Mouse (Mus musculus): ENCODE measurements around the gene Nme3. TPM values are rescaled to one million over a fixed set of nuclear protein-coding genes. Genes with fewer than 3 reads are reported as not detected.
A peak's percentile ranks its signal among the peaks of the same experiment; 100 is the strongest.

The Nme3 gene
- polyA plus RNA-seq, 1 experiment, result 31.1 TPM

DNA sequence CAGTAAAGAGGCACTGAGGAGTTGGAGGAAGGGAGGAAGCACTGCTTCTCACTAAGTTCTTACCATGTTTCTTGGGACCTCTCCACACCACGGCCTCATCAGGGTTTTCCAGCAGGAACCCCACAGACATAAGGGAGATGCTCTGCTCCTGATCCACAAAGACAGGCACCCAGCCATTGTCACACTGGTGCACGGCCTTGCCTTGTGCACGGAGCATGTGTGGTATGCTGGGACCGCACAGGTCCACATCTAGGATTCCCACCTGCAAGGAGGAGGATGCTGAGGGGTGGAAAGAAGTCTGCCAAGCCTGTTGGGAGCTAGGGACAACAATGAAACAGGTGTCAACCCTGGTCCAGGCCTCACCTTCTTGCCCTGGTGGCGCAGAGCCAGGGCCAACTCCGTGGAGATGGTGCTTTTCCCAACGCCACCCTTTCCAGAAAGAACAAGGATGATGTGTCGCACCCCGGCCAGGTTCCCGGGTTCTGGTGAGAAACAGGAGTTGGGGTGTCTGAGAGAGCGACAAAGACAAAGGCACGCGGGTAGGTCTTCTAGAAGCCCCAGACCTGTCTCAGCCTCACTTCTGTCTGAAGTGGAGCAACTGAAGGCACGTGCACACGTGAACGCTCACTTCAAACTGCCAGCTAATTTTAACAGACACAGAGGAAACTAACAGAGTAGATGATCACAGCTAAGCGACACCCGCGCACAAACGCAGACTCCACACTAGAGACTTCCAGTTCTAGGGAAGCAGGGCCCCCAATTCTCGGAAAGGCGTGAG lies 10.8 kb upstream of the Nme3 start:
- H3K9ac ChIP-seq (ENCODE audit: low read depth, poor library complexity, severe bottlenecking), result peak overlapping the region; percentile 50
- peak overlapping the region; percentile 99 for H3K4me3 ChIP-seq (ENCODE audit: low read depth, low read length)
- no peaks in the 10 kb centered on the region for H3K9me3 ChIP-seq (replicated peaks; ENCODE audit: control insufficient read depth, insufficient read depth, low read length, poor library complexity, severe bottlenecking)
- H3K4me1 ChIP-seq (ENCODE audit: control insufficient read depth, insufficient read depth, low read length), result no peaks in the 10 kb centered on the region
- H3K27ac ChIP-seq (ENCODE audit: insufficient read depth, low read length), result no peak overlapping the region
- TF ChIP-seq CTCF (IDR thresholded peaks at IDR 0.05; ENCODE audit: low read depth, low read length) (no peak), EP300 (IDR thresholded peaks at IDR 0.05; ENCODE audit: insufficient read depth, low read depth, low read length) (no peak), POLR2A (IDR thresholded peaks at IDR 0.05; ENCODE audit: insufficient read depth, low read length) (no peak)
- H3K36me3 ChIP-seq (ENCODE audit: control insufficient read depth, insufficient read depth, low read length, poor library complexity, severe bottlenecking), result 0 out of 2 replicates have a peak, but pooled peaks cover 3% of the 10 kb centered on the region
- no peaks in the 10 kb centered on the region for H3K27me3 ChIP-seq (ENCODE audit: control insufficient read depth, insufficient read depth, low read length, poor library complexity, severe bottlenecking)

DNA sequence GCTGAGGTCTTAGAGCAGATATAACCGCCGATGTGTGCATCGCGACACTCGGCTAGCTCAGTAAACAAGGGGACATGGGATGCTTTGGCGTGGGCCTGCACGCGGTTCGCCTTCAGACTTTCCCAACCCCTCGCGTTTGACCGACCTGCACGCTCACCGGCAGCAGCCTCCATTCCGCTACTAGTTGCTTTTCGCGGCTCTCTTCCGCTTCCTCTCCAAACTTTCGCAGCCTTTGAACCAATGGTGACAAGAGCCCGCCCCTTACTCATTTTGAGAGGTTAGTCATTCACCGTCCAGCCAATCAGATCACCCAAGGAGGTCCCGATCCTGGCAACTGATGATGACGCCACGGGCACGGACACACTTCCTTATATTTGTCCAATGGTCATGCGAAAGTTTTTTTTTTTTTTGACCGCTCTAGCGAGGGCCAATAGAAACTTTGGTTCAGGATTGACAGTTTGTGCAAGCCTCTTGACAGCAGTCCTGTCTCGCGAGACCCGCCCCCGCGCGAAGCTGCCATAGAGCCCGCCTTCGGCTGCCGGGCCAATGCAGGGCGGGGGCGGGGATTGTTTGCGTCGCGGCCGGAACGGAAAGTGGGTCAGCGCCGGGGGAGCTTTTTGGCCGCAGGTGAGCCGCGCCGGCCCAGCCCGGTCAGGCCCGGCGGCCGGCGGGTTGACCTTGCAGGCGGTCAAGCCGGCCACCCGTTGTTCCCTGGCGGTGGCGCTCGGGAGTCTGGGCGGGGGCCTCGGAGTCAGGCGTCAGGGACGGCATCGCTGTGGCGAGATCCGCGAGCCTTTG lies 10.0 kb upstream of the Nme3 start, which contains the start of the genes Nubp2 and Spsb3:
Gene Nubp2, minus strand, starts transcription at position 216 of the 798 bp plus-strand sequence.
Gene Spsb3, plus strand, starts transcription at position 510 of the 798 bp plus-strand sequence.
- TF ChIP-seq POLR2A (IDR thresholded peaks at IDR 0.05; ENCODE audit: insufficient read depth, low read length) (peak; percentile 65), CTCF (IDR thresholded peaks at IDR 0.05; ENCODE audit: low read depth, low read length) (no peak), EP300 (IDR thresholded peaks at IDR 0.05; ENCODE audit: insufficient read depth, low read depth, low read length) (no peak)
- no peaks in the 10 kb centered on the region for H3K27me3 ChIP-seq (ENCODE audit: control insufficient read depth, insufficient read depth, low read length, poor library complexity, severe bottlenecking)
- peak within 1 kb of the TSS; percentile 99 for H3K4me3 ChIP-seq (ENCODE audit: low read depth, low read length)
- H3K9me3 ChIP-seq (replicated peaks; ENCODE audit: control insufficient read depth, insufficient read depth, low read length, poor library complexity, severe bottlenecking), result no peaks in the 10 kb centered on the region
- 0 out of 2 replicates have a peak, but pooled peaks cover 3% of the 10 kb centered on the region for H3K36me3 ChIP-seq (ENCODE audit: control insufficient read depth, insufficient read depth, low read length, poor library complexity, severe bottlenecking)
- peak within 1 kb of the TSS; percentile 85 for H3K9ac ChIP-seq (ENCODE audit: low read depth, poor library complexity, severe bottlenecking)
- H3K4me1 ChIP-seq (ENCODE audit: control insufficient read depth, insufficient read depth, low read length), result no peaks in the 10 kb centered on the region
- H3K27ac ChIP-seq (ENCODE audit: insufficient read depth, low read length), result no peak within 1 kb of the TSS

DNA sequence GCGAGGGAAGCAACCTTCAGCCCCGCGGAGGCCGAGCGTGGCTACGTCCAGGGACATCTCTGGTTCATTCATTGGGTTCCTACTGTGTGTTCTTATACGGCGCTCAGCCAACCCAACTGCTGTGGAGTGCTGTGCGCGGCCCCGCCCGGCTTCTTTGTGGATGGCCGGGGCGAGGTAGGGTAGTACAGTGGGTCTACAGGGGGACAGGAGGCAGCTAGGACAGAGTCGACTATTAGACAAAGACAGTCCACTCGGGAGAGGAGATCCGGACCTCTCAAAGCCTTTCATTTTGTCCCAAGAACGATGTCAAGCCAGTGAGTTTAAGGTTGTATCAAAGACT lies 9.4 kb upstream of the Nme3 start:
- Histone ChIP-seq H3K4me1 (ENCODE audit: control insufficient read depth, insufficient read depth, low read length) (no peaks in the 10 kb centered on the region), H3K36me3 (ENCODE audit: control insufficient read depth, insufficient read depth, low read length, poor library complexity, severe bottlenecking) (0 out of 2 replicates have a peak, but pooled peaks cover 3% of the 10 kb centered on the region), H3K27ac (ENCODE audit: insufficient read depth, low read length) (no peak overlapping the region), H3K27me3 (ENCODE audit: control insufficient read depth, insufficient read depth, low read length, poor library complexity, severe bottlenecking) (no peaks in the 10 kb centered on the region), H3K9ac (ENCODE audit: low read depth, poor library complexity, severe bottlenecking) (peak overlapping the region; percentile 85), H3K4me3 (ENCODE audit: low read depth, low read length) (peak overlapping the region; percentile 91), H3K9me3 (replicated peaks; ENCODE audit: control insufficient read depth, insufficient read depth, low read length, poor library complexity, severe bottlenecking) (no peaks in the 10 kb centered on the region)
- no peak for TF ChIP-seq CTCF (IDR thresholded peaks at IDR 0.05; ENCODE audit: low read depth, low read length)
- no peak for TF ChIP-seq EP300 (IDR thresholded peaks at IDR 0.05; ENCODE audit: insufficient read depth, low read depth, low read length)
- no peak for TF ChIP-seq POLR2A (IDR thresholded peaks at IDR 0.05; ENCODE audit: insufficient read depth, low read length)

DNA sequence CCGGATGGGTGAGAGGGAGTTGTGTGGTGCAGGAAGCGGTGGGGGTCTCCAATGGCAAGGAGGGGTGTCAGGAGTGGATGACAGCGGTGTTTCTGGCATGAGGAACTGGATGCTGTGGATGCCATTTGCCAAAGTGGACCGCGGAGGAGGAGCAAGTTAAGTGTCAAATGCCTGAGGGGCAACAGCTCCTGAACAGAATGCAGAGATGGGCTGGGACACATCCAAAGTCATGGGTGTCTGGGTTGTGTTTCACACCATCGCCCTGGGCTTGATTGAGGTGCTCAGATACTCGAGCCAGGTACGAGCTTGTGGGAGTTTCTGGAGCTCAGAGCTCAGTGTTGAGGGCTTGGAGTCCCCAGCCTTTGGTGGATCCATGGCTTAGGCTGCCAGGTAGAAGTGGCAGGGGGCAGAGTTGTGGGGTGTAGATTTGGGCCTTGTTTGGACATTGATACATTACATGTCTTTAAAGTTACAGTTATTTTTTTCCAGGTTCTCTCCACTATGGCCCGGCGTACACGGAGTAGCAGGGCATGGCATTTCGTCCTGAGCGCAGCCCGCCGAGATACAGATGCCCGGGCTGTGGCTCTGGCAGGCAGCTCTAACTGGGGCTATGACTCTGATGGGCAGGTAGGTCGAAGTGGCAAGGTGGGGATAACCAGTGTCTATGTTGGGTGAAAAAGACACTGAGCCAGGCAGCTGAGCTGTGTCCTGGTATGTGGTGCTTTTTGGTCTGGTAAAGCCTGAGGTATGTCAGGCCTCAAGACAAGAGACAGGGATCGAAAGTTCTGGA lies 8.8 kb upstream of the Nme3 start:
- 0 out of 2 replicates have a peak, but pooled peaks cover 3% of the 10 kb centered on the region for H3K36me3 ChIP-seq (ENCODE audit: control insufficient read depth, insufficient read depth, low read length, poor library complexity, severe bottlenecking)
- H3K9ac ChIP-seq (ENCODE audit: low read depth, poor library complexity, severe bottlenecking), result peak overlapping the region; percentile 85
- H3K27me3 ChIP-seq (ENCODE audit: control insufficient read depth, insufficient read depth, low read length, poor library complexity, severe bottlenecking), result no peaks in the 10 kb centered on the region
- H3K27ac ChIP-seq (ENCODE audit: insufficient read depth, low read length), result no peak overlapping the region
- no peaks in the 10 kb centered on the region for H3K4me1 ChIP-seq (ENCODE audit: control insufficient read depth, insufficient read depth, low read length)
- peak overlapping the region; percentile 91 for H3K4me3 ChIP-seq (ENCODE audit: low read depth, low read length)
- TF ChIP-seq CTCF (IDR thresholded peaks at IDR 0.05; ENCODE audit: low read depth, low read length) (no peak), POLR2A (IDR thresholded peaks at IDR 0.05; ENCODE audit: insufficient read depth, low read length) (no peak), EP300 (IDR thresholded peaks at IDR 0.05; ENCODE audit: insufficient read depth, low read depth, low read length) (no peak)
- no peaks in the 10 kb centered on the region for H3K9me3 ChIP-seq (replicated peaks; ENCODE audit: control insufficient read depth, insufficient read depth, low read length, poor library complexity, severe bottlenecking)

DNA sequence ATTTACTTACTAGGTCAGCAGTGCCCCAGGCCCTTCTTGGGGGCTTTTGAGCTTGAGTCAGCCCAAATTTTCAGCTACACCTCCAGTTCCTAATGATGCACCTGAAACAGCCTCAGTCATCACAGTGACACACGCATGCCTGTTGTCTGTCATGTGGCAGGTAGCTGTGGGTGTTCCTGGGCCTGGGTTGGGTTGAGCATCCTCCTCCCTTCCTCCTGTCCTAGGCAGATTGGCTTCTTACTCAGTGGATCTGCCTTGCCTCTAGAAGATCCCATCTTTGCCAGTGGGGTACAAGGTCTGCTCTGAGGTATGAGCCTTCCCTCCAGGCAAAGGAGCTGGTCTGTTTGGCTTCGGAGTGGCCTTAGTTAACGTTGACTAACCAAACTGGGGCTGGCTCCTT lies 7.4 kb upstream of the Nme3 start:
- H3K9ac ChIP-seq (ENCODE audit: low read depth, poor library complexity, severe bottlenecking), result no peak overlapping the region
- H3K36me3 ChIP-seq (ENCODE audit: control insufficient read depth, insufficient read depth, low read length, poor library complexity, severe bottlenecking), result no peaks in the 10 kb centered on the region
- no peak overlapping the region for H3K4me3 ChIP-seq (ENCODE audit: low read depth, low read length)

More for the DNA sequence above, 7.4 kb upstream of the Nme3 start:
- H3K27me3 ChIP-seq (ENCODE audit: control insufficient read depth, insufficient read depth, low read length, poor library complexity, severe bottlenecking), result no peaks in the 10 kb centered on the region
- H3K9me3 ChIP-seq (replicated peaks; ENCODE audit: control insufficient read depth, insufficient read depth, low read length, poor library complexity, severe bottlenecking), result no peaks in the 10 kb centered on the region
- no peak for TF ChIP-seq POLR2A (IDR thresholded peaks at IDR 0.05; ENCODE audit: insufficient read depth, low read length)
- TF ChIP-seq CTCF (IDR thresholded peaks at IDR 0.05; ENCODE audit: low read depth, low read length), result no peak
- TF ChIP-seq EP300 (IDR thresholded peaks at IDR 0.05; ENCODE audit: insufficient read depth, low read depth, low read length), result no peak
- no peaks in the 10 kb centered on the region for H3K4me1 ChIP-seq (ENCODE audit: control insufficient read depth, insufficient read depth, low read length)
- H3K27ac ChIP-seq (ENCODE audit: insufficient read depth, low read length), result no peak overlapping the region
